Mouse (Mus musculus) heart, adult 2 months (tissue): ENCODE results near the gene Zfp408. TPM values are rescaled to one million over a fixed set of nuclear protein-coding genes. Genes with fewer than 3 reads are reported as not detected.

ENCODE experiments used
- DNase-seq, 2 experiments: peaks; one replicate each; pipeline ENCODE4 v3.0.0; 2021
- H3K27ac ChIP-seq: fragments of 200-600 bp; 2 replicates; pipeline ENCODE4 v1.8.1; 2022
- H3K27me3 ChIP-seq: fragments of 200-500 bp; 2 replicates; pipeline ENCODE4 v1.6.1; 2012; ENCODE audit warnings: mild to moderate bottlenecking, low read length, inconsistent platforms, mixed read lengths; ENCODE audit not compliant: control insufficient read depth, insufficient read depth
- H3K36me3 ChIP-seq: fragments of 200-500 bp; 2 replicates; pipeline ENCODE4 v1.6.1; 2012; ENCODE audit warnings: low read length, inconsistent platforms; ENCODE audit not compliant: control insufficient read depth, insufficient read depth
- H3K4me1 ChIP-seq: fragments of 200-500 bp; 2 replicates; pipeline ENCODE4 v1.6.1; 2011; ENCODE audit warnings: low read length; ENCODE audit not compliant: control insufficient read depth, insufficient read depth
- H3K4me3 ChIP-seq: fragments of 200-600 bp; 2 replicates; pipeline ENCODE4 v1.8.1; 2022
- H3K79me2 ChIP-seq: fragments of 200-500 bp; replicated peaks from 2 replicates; pipeline ENCODE4 v1.6.1; 2012; ENCODE audit warnings: mild to moderate bottlenecking, inconsistent platforms, low read length, moderate library complexity, mixed read lengths; ENCODE audit not compliant: control insufficient read depth, insufficient read depth
- H3K9ac ChIP-seq: fragments of 200-500 bp; 2 replicates; pipeline ENCODE4 v1.6.1; 2012; ENCODE audit warnings: low read depth, mild to moderate bottlenecking, control low read depth, inconsistent platforms, low read length, mixed read lengths
- CTCF ChIP-seq: fragments of 200-600 bp; IDR thresholded peaks from 2 replicates; pipeline ENCODE4 v1.8.1; 2022; ENCODE audit warnings: antibody characterized with exemption, mild to moderate bottlenecking, moderate library complexity
- EP300 ChIP-seq: fragments of 200-500 bp; IDR thresholded peaks from 2 replicates; pipeline ENCODE4 v1.6.1; 2011; ENCODE audit warnings: low read depth, low read length, control low read depth; ENCODE audit not compliant: insufficient read depth
- POLR2A ChIP-seq: fragments of 200-500 bp; IDR thresholded peaks from 2 replicates; pipeline ENCODE4 v1.6.1; 2011; ENCODE audit warnings: mild to moderate bottlenecking, low read depth, low read length, control low read depth; ENCODE audit not compliant: insufficient read depth
- WGBS: fragments of 180-500 bp; shearing (Covaris S2); methylation state at CpG from one replicate; pipeline ENCODE4 v1.1.7; 2018; 5-methylcytosine and 5-hydroxymethylcytosine counted together
- intact Hi-C: fragments of 180-260 bp; cut with DNase I; formaldehyde crosslinking; loops from one replicate; pipeline ENCODE4 v1.15.1; 2025
- polyA plus RNA-seq: library from polyadenylated mRNA; depleted of rRNA; stranded (reverse); fragments of >200 nt; gene quantifications from 2 replicates; pipeline ENCODE4 v1.2.3, GENCODE M21; 2012
- total RNA-seq, 2 experiments: library from RNA; stranded (reverse); gene quantifications; 2 replicates each; pipeline ENCODE4 v1.2.3; 2021

Zfp408 gene
- total and polyA plus RNA-seq, 3 experiments = 4.0 to 5.3 (median 4.2) TPM

DNA sequence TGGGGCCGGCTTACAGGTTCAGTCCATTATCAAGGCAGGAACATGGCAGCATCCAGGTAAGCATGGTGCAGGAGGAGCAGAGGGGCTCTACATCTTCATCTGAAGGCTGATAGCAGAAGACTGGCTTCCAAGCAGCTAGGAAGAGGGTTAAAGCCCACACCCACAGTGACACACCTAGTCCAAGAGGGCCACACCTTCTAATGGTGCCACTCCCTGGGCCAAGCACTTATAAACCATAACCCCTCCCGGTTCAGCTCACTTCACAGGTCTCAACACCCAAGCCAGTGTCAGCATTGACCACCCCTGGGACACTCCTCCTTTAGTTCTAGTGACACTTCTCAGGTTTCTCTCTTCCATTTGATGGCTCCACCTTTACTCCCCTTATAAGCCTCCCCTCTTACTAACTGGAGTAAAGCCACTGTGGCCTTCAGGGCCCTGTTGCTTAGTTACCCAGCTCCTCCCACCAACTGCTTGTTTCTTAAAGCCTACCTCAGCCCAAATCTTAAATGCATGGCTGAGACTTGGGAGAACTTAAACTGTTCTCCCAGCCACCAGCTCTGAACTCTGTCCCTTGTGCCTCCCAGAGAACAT lies 6.7 kb downstream of the Zfp408 start:
- Histone ChIP-seq H3K36me3 (no peaks in the 10 kb centered on the region), H3K4me3 (no peak overlapping the region), H3K27me3 (no peaks in the 10 kb centered on the region), H3K79me2 (no peaks in the 10 kb centered on the region), H3K9ac (no peak overlapping the region), H3K27ac (no peak overlapping the region), H3K4me1 (no peaks in the 10 kb centered on the region)
- TF ChIP-seq POLR2A = no peak
- no peak for TF ChIP-seq EP300
- no peak for TF ChIP-seq CTCF
- no peak for DNase-seq
- intact Hi-C loops = no loop called here
- 90% methylated on average over 2 of the region's 2 CpGs for WGBS

DNA sequence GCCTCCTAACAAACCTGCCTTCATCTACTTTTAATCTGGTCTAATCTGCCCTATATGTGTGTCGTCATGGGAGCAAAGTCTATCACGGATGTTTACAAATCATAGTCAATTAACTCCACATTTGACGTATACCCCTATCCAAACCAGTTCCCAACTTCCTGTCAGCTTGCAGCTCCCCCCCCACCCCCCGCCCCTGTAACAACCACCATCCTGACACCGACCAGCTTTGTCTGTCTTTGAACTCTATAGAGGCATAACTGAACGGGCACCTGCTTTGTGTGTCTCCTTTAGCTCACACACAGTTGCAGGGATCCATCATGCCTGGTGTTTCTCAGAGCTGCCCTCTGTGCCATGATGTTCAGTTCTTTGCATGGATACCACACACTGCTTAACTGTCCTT lies 10.7 kb downstream of the Zfp408 start:
- no peaks in the 10 kb centered on the region for H3K36me3 ChIP-seq
- DNase-seq = no peak
- no peak overlapping the region for H3K4me3 ChIP-seq
- TF ChIP-seq CTCF (no peak), POLR2A (no peak), EP300 (no peak)
- intact Hi-C loops = no loop called here
- H3K79me2 ChIP-seq = no peaks in the 10 kb centered on the region
- no peak overlapping the region for H3K27ac ChIP-seq
- no peaks in the 10 kb centered on the region for H3K27me3 ChIP-seq
- WGBS = 70% methylated on average over 6 of the region's 6 CpGs
- no peak overlapping the region for H3K9ac ChIP-seq
- H3K4me1 ChIP-seq = no peaks in the 10 kb centered on the region

DNA sequence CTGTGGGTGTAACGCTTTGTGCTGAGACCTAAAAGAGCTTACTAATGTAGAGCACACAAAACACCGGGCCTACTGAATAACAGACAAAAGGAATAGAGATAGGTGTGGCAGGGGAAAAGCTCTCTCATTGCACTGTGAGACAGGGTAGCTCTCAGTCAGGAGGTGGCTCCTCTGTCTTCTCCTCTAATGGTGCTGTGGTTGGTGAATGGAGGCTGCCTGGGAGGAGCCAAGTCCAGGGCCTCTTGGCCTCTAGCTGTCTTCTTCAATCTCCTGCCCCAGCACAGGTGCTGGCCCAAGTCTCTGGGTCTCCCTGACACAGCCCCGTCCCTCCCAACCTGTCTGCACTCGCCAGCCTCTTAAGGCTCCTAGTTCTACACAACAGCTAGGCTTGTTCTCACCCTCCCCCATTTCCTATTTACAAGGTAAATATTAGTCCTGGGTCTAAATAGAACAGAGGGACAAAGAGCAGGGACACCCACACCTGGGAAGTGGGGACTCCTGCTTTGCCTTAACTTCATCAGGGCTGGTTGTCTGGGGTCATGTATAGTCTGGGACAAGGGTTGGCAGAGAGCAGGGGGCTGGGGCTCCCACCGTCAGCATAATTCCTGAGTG lies 12.8 kb downstream of the Zfp408 start:
- Histone ChIP-seq H3K4me3 (no peak overlapping the region), H3K27ac (no peak overlapping the region), H3K9ac (no peak overlapping the region), H3K36me3 (no peaks in the 10 kb centered on the region), H3K79me2 (no peaks in the 10 kb centered on the region), H3K27me3 (no peaks in the 10 kb centered on the region), H3K4me1 (no peaks in the 10 kb centered on the region)
- no peak for DNase-seq
- TF ChIP-seq CTCF (no peak), POLR2A (no peak), EP300 (no peak)
- WGBS = 72% methylated on average over 5 of the region's 5 CpGs
- intact Hi-C loops = no loop called here

DNA sequence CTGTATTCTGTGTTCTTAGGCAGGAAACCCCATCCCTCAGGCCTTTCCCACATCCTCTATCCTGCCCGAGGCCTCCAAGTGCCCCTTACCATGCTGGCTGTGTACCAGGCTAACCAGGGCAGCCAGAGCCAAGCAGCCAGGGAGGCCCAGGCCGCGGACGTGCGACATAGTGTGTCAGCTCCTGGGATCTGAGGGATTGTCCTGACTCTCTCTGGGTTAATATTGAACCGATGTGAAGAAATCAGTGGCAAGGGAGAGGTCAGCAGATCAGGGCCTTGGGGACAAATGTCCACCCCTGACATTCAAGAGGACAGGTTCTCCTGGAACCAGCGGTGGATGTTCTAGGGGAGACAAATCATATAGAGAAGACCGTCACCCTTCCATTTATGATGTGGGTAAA lies 13.4 kb downstream of the Zfp408 start, which contains the start of gene F2:
F2 (minus strand) TSS at position 186 of the 400 bp plus-strand sequence.
- intact Hi-C loops = no loop called here
- no peaks in the 10 kb centered on the region for H3K36me3 ChIP-seq
- no peaks in the 10 kb centered on the region for H3K79me2 ChIP-seq
- no peaks in the 10 kb centered on the region for H3K4me1 ChIP-seq
- H3K27me3 ChIP-seq = no peaks in the 10 kb centered on the region
- no peak within 1 kb of the TSS for H3K27ac ChIP-seq
- no peak for DNase-seq
- no peak within 1 kb of the TSS for H3K9ac ChIP-seq
- 91% methylated on average over 8 of the region's 8 CpGs for WGBS
- H3K4me3 ChIP-seq = no peak within 1 kb of the TSS
- TF ChIP-seq EP300 = no peak
- TF ChIP-seq CTCF = no peak
- TF ChIP-seq POLR2A = no peak

DNA sequence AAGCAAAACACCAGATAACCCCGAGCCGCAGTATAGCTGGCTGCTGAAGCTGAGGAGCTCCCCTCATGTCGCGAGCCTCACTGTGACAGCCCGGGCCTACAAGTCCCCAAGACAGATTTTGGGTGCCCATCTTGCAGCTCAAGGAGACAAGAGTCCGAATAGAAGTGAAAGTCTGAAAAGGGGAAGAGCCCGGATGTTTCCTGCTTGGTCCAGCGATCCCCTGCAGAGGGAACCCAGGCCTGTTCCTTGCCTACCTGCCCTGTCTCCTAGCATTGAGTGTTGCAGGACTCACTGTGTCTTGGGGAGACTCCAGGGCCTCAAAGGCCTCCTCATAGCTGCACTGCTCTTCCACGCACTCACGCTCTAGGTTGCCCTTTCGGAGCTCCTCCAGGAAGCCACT lies 14.1 kb downstream of the Zfp408 start:
- Histone ChIP-seq H3K36me3 (no peaks in the 10 kb centered on the region), H3K27ac (no peak overlapping the region), H3K27me3 (no peaks in the 10 kb centered on the region), H3K4me3 (no peak overlapping the region), H3K79me2 (no peaks in the 10 kb centered on the region), H3K9ac (no peak overlapping the region), H3K4me1 (no peaks in the 10 kb centered on the region)
- DNase-seq = no peak
- 74% methylated on average over 11 of the region's 11 CpGs for WGBS
- intact Hi-C loops = no loop called here
- no peak for TF ChIP-seq POLR2A
- TF ChIP-seq CTCF = no peak; the same call in 1 of the 2 replicates
- no peak for TF ChIP-seq EP300

DNA sequence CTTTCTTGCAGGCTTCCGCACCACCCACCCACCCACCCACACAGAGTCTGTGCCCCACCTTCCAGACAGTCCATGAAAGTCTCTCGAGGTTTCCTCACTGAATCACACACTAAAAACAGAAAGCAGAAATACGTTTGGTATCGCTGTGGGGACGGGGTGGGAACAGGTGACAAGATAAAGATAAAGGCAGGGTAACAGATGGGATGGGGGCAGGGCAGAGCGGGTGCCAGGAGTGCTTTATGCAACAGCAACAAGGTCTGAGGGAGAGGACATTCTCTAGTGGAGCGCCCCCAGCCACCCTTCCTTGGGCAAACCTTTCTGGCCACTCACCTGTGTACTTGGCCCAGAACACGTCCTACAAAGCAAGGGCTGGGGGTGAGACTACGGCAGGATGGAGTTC lies 14.8 kb downstream of the Zfp408 start:
- Histone ChIP-seq H3K27me3 (no peaks in the 10 kb centered on the region), H3K79me2 (no peaks in the 10 kb centered on the region), H3K27ac (no peak overlapping the region), H3K36me3 (no peaks in the 10 kb centered on the region), H3K9ac (no peak overlapping the region), H3K4me3 (no peak overlapping the region), H3K4me1 (no peaks in the 10 kb centered on the region)
- 74% methylated on average over 9 of the region's 9 CpGs for WGBS
- DNase-seq = no peak
- intact Hi-C loops = no loop called here
- TF ChIP-seq CTCF (no peak), POLR2A (no peak), EP300 (no peak)
